Comparison of ENCODE assay signal across 14 mouse cellular contexts in the genomic region with DNA sequence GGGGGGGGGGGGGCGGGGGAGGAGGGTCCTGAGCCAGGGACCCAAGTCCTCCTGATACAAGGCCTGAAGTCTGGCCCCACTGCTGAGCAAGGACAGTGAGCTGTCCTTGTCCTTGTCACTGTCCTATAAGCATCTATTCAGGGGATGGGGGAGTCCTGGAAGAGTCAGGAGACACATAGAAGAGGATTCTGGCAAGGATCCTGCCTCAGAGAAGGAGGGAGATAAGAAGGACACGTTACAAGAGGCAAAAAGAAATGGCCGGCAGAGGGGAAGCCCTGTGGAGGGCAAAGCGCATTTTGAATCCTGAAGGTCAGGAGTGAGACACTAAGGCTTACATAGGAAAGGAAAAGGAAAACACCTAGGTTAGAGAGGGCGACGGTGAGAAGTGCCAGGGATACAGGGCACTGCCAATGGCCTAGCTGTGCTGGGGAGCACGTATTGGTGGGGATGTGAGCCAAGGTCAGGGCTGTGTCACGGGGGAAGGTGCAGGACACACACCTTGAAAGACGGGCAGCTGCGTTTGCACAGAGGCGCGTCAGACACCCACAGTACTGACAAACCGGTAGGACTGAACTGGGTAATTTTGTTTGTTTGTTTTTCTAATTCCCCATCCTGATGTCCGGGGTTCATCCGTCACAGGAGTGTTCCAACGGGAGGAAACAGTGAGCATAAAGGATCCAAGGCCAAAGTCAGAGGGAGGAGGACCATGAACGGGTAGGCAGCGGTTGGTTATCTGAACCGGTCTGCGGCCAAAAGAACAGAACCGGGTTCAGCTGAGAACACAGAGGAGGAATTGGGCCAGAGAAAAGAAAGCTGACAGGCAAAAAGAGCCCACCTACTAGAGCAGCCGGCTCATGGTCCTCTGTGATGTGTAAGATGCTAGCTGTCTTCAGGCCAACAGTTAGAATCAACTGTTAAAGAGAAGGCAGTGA. TPM values are rescaled to one million over a fixed set of nuclear protein-coding genes. Genes with fewer than 3 reads are reported as not detected.
A peak's percentile ranks its signal among the peaks of the same experiment; 100 is the strongest.
DNase-seq lines count a peak whose midpoint lies in the region; ATAC-seq lines count a peak whose summit lies in the region.
"Had no signal": no experiment of that assay in that cellular context is flagged by ENCODE, and none has a peak within 500 bp of the region (broad histone marks: within the 10 kb centered on the region; RNA-seq: fewer than 3 reads in every experiment).

No protein-coding gene starts in this region.

- intact Hi-C loops in left cerebral cortex, postnatal 4 days (cut with DNase I): no loop called here

- WGBS in heart, embryonic 14.5 days: 62% methylated on average over 21 of the region's 22 CpGs
- 31% methylated on average over 22 of the region's 22 CpGs for WGBS in lung, embryonic 15.5 days

- H3K4me3 ChIP-seq in heart, embryonic 14.5 days (ENCODE audit: control insufficient read depth in 1 of 2, insufficient read depth in 1 of 2, low read depth in 1 of 2, low read length in 2 of 2): no peak overlapping the region
- H3K4me3 ChIP-seq in lung, embryonic 15.5 days: no peak overlapping the region
- H3K4me3 ChIP-seq: heart, embryonic 13.5 days; stomach, embryonic 15.5 days had no signal

- no peak overlapping the region for H3K4me2 ChIP-seq in heart, embryonic 14.5 days (ENCODE audit: low read length)
- peak overlapping the region; percentile 29 for H3K4me2 ChIP-seq in lung, embryonic 15.5 days
- H3K4me2 ChIP-seq: heart, embryonic 13.5 days; liver, embryonic 11.5 days; stomach, embryonic 15.5 days had no signal

- no peaks in the 10 kb centered on the region for H3K9me3 ChIP-seq in heart, embryonic 14.5 days (ENCODE audit: control insufficient read depth, low read length)
- no peaks in the 10 kb centered on the region for H3K9me3 ChIP-seq in lung, embryonic 15.5 days
- H3K9me3 ChIP-seq: G1E; heart, embryonic 13.5 days; stomach, embryonic 15.5 days had no signal

- no peaks in the 10 kb centered on the region for H3K36me3 ChIP-seq in heart, embryonic 14.5 days (ENCODE audit: control insufficient read depth, insufficient read depth, low read length)
- no peaks in the 10 kb centered on the region for H3K36me3 ChIP-seq in lung, embryonic 15.5 days
- H3K36me3 ChIP-seq: G1E; heart, embryonic 13.5 days; stomach, embryonic 15.5 days had no signal

- peak; percentile 48 for DNase-seq in cerebellum, adult 11-12 months
- no peak for DNase-seq in cerebellum, adult 11 months
- DNase-seq in heart, adult 8-10 months (ENCODE audit: low spot score): no peak
- no peak for DNase-seq in lung, postnatal 14 days
- DNase-seq in lung, postnatal 10 days: peak; percentile 76
- DNase-seq in left cerebral cortex, postnatal 4 days: no peak
- DNase-seq: kidney, adult 11 months; right cerebral cortex, postnatal 4 days had no signal

- 0 out of 2 replicates have a peak overlapping the region, but pooled peaks have one; percentile 5 for H3K9ac ChIP-seq in heart, embryonic 14.5 days (ENCODE audit: low read length)
- no peak overlapping the region for H3K9ac ChIP-seq in lung, embryonic 15.5 days
- H3K9ac ChIP-seq: heart, embryonic 13.5 days; stomach, embryonic 15.5 days had no signal

- H3K4me1 ChIP-seq in heart, embryonic 14.5 days (ENCODE audit: control insufficient read depth in 2 of 2, insufficient read depth in 2 of 2, low read length in 2 of 2): peaks cover 44 to 47% of the 10 kb centered on the region in 2 experiments
- peaks cover 77% of the 10 kb centered on the region for H3K4me1 ChIP-seq in lung, embryonic 15.5 days

- H3K27ac ChIP-seq in heart, embryonic 14.5 days (replicated peaks in 1 of 2; ENCODE audit: control insufficient read depth in 1 of 2, insufficient read depth in 1 of 2, low read depth in 2 of 2, low read length in 2 of 2): 0 out of 4 replicates have a peak overlapping the region, but pooled peaks of 1 of the 2 experiments have one; percentile 30
- peak overlapping the region; percentile 90 for H3K27ac ChIP-seq in lung, embryonic 15.5 days
- H3K27ac ChIP-seq: heart, embryonic 13.5 days; stomach, embryonic 15.5 days had no signal

- ATAC-seq in heart, embryonic 14.5 days (ENCODE audit: insufficient number of reproducible peaks, insufficient read depth, low FRiP score, low read depth): no peak
- peak; percentile 86 for ATAC-seq in lung, embryonic 15.5 days (ENCODE audit: borderline replicate concordance, extremely low read depth, low FRiP score, low TSS enrichment)

- no peaks in the 10 kb centered on the region for H3K27me3 ChIP-seq in heart, embryonic 14.5 days (ENCODE audit: control insufficient read depth, insufficient read depth, low read length)
- H3K27me3 ChIP-seq in lung, embryonic 15.5 days: no peaks in the 10 kb centered on the region
- H3K27me3 ChIP-seq: stomach, embryonic 15.5 days had no signal

RNA-seq across cellular contexts. Expression of gene Cerk, which starts 8.9 kb away (rescaled TPM):
- polyA plus RNA-seq in heart, embryonic 14.5 days (2014; fragmentation: Nextera tagmentation; extraction: Ambion mirVana): 15.4 and 16.1 TPM in 2 replicates
- 10 to 100 TPM; 25.5 to 32.9 (median 29.4) TPM for total RNA-seq in heart, adult 8-10 months (2022)
- 26.6 and 27.8 TPM in 2 replicates for polyA plus RNA-seq in lung, embryonic 15.5 days (2015; fragmentation: Nextera tagmentation; extraction: Ambion mirVana)
- total RNA-seq in left cerebral cortex, postnatal 4 days (2021): 10 to 100 TPM; 29.0 to 31.4 TPM

RNA-seq across cellular contexts. Expression of gene Tbc1d22a, which starts 37.2 kb away (rescaled TPM):
- polyA plus RNA-seq in heart, embryonic 14.5 days (2014; fragmentation: Nextera tagmentation; extraction: Ambion mirVana): 8.6 and 9.1 TPM in 2 replicates
- total RNA-seq in heart, adult 8-10 months (2022): 10 to 100 TPM; 24.9 to 30.8 (median 27.7) TPM
- polyA plus RNA-seq in lung, embryonic 15.5 days (2015; fragmentation: Nextera tagmentation; extraction: Ambion mirVana): 10.3 and 12.4 TPM in 2 replicates
- total RNA-seq in left cerebral cortex, postnatal 4 days (2021): 10 to 100 TPM; 17.9 to 19.3 TPM

Comparison
In these comparisons a context has a peak if more than half of its experiments do, and no peak if none do; other contexts are left out.
1. DNase-seq: peak in cerebellum, adult 11-12 months (single experiment) and lung, postnatal 10 days (single experiment); none in cerebellum, adult 11 months (single experiment), heart, adult 8-10 months (single experiment), lung, postnatal 14 days (single experiment) and left cerebral cortex, postnatal 4 days (single experiment).